Mouse (Mus musculus) E14TG2a.4 (cell line): ENCODE results near the gene Kif13a.

Source experiments
- CTCF ChIP-seq: conservative IDR thresholded peaks from 2 replicates; pipeline ENCODE4 v1.5.1; 2014; ENCODE audit warnings: low read length
- NANOG ChIP-seq: IDR thresholded peaks from 2 replicates; pipeline ENCODE4 v1.6.1; 2014; ENCODE audit warnings: borderline replicate concordance, low read length, mixed read lengths

- TF ChIP-seq CTCF (no peak), NANOG (no peak)
Observed at GRCm38 (mm10) chr13:46807901-46808300, 121.8 kb downstream of the Kif13a start.
